Mouse (Mus musculus) kidney, embryonic 16.5 days (tissue): ENCODE results near the gene Hs3st6. TPM values are rescaled to one million over a fixed set of nuclear protein-coding genes. Genes with fewer than 3 reads are reported as not detected.

Experiments used
- ATAC-seq: fragments of 200-750 bp; cut with Nextera tagmentation; 2 replicates; pipeline ENCODE4 v1.8.0; 2017; ENCODE audit warnings: moderate TSS enrichment; ENCODE audit not compliant: low FRiP score, low TSS enrichment
- H3K27ac ChIP-seq: fragments of 300-500 bp; sonication (generic); 2 replicates; pipeline ENCODE4 v1.5.1; 2014; ENCODE audit warnings: low read length
- H3K27me3 ChIP-seq: fragments of 300-500 bp; sonication (generic); 2 replicates; pipeline ENCODE4 v1.6.1; 2014; ENCODE audit warnings: low read length, control low read depth, mixed read lengths; ENCODE audit not compliant: insufficient read depth
- H3K36me3 ChIP-seq: fragments of 300-500 bp; sonication (generic); 2 replicates; pipeline ENCODE4 v1.6.1; 2014; ENCODE audit warnings: low read length, control low read depth, mixed read lengths; ENCODE audit not compliant: insufficient read depth
- H3K4me1 ChIP-seq: fragments of 300-500 bp; sonication (generic); 2 replicates; pipeline ENCODE4 v1.6.1; 2014; ENCODE audit warnings: low read length, control low read depth, mixed read lengths; ENCODE audit not compliant: insufficient read depth
- H3K4me2 ChIP-seq: fragments of 300-500 bp; sonication (generic); replicated peaks from 2 replicates; pipeline ENCODE4 v1.6.1; 2014; ENCODE audit warnings: low read depth, low read length
- H3K4me3 ChIP-seq: fragments of 300-500 bp; sonication (generic); 2 replicates; pipeline ENCODE4 v1.5.1; 2014; ENCODE audit warnings: mild to moderate bottlenecking, low read length
- H3K9ac ChIP-seq: fragments of 300-500 bp; sonication (generic); replicated peaks from 2 replicates; pipeline ENCODE4 v1.6.1; 2014; ENCODE audit warnings: low read length
- H3K9me3 ChIP-seq: fragments of 300-500 bp; sonication (generic); 2 replicates; pipeline ENCODE4 v1.6.1; 2016; ENCODE audit warnings: low read length, control low read depth
- WGBS: fragments of 180-500 bp; shearing (Covaris S2); extraction: QIAGEN DNeasy Blood & Tissue Kit; methylation state at CpG from one replicate; pipeline ENCODE4 v1.1.7; 2014; 5-methylcytosine and 5-hydroxymethylcytosine counted together
- polyA plus RNA-seq: library from polyadenylated mRNA; unstranded; fragments of >200 nt; fragmentation: Nextera tagmentation; extraction: Ambion mirVana; gene quantifications from 2 replicates; pipeline ENCODE4 v1.2.1, GENCODE M21; 2015

Gene Hs3st6
- polyA plus RNA-seq, 1 experiment from 2014 or later = 23.0 TPM

- Histone ChIP-seq H3K4me2 (no peak overlapping the region), H3K36me3 (no peaks in the 10 kb centered on the region), H3K9ac (no peak overlapping the region), H3K4me3 (no peak overlapping the region), H3K4me1 (peaks cover 3% of the 10 kb centered on the region), H3K9me3 (no peaks in the 10 kb centered on the region), H3K27me3 (no peaks in the 10 kb centered on the region), H3K27ac (no peak overlapping the region)
- 75% methylated on average over 17 of the region's 17 CpGs for WGBS
- ATAC-seq = no peak
Measured at GRCm38 (mm10) chr17:24728184-24728583, 24.6 kb upstream of the Hs3st6 start.

DNA sequence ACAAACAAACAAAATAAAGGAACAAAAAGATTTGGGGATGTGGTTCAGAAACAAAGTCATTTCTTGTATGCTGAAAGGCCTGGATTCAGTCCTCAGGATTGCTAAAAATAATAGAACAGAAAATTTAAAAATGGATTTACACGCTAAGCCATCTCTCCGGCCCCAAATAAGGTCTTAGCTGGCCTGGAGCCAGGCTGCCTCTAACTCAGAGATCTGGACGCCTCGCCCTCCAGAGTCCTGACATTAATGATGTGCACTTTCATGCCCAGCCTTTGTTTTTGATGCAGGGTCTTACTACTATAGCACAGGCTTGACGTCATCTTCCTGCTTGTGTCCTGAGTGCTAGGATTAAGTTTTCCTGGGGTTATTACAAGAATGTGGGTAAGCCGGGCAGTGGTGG is 23.7 kb upstream of the Hs3st6 start:
- Histone ChIP-seq H3K27me3 (no peaks in the 10 kb centered on the region), H3K4me3 (no peak overlapping the region), H3K36me3 (no peaks in the 10 kb centered on the region), H3K9me3 (no peaks in the 10 kb centered on the region), H3K4me2 (no peak overlapping the region), H3K4me1 (no peaks in the 10 kb centered on the region), H3K9ac (no peak overlapping the region), H3K27ac (no peak overlapping the region)
- no peak for ATAC-seq
- 71% methylated on average over 6 of the region's 6 CpGs for WGBS

- no peaks in the 10 kb centered on the region for H3K9me3 ChIP-seq
- H3K27me3 ChIP-seq = no peaks in the 10 kb centered on the region
- ATAC-seq = no peak
- no peak overlapping the region for H3K4me3 ChIP-seq
- H3K36me3 ChIP-seq = no peaks in the 10 kb centered on the region
- H3K9ac ChIP-seq = no peak overlapping the region
- no peak overlapping the region for H3K27ac ChIP-seq
- peaks cover 3% of the 10 kb centered on the region for H3K4me1 ChIP-seq
- H3K4me2 ChIP-seq = no peak overlapping the region
- 82% methylated on average over 14 of the region's 14 CpGs for WGBS
Measured at GRCm38 (mm10) chr17:24730787-24731186, 22.0 kb upstream of the Hs3st6 start.

DNA sequence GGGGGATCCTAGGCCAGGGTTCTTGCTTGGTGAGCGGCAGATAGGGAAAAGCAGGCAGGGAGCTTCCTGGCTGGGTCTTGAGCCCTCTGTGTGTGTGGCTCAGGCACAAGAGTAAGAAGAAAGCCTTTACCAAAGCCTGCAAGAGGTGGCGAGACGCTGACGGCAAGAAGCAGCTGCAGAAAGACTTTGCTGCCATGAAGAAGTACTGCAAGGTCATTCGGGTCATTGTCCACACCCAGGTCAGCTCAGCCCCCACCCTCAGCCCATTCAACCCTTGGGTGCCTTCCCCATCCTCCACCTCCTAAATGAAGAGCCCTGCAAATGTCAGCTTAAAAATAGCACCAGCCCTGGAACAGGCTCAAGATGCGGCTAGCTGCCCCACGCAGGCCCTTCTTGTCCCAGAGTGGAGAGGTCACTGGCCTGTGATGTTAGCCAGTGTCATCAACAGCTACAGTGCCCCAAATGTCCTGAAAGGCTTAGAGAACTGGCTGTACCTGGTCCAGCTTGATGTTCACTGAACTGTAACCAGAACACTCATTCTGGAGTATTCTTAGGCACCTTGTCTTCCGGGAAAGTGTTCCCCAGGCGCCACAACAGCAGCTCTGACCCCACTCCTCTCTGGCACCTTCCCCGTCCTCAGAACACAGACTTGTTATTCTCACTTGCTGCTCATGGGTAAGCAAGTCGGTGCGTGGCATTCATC is 20.4 kb upstream of the Hs3st6 start:
- Histone ChIP-seq H3K27me3 (no peaks in the 10 kb centered on the region), H3K4me1 (peaks cover 12% of the 10 kb centered on the region), H3K4me2 (no peak overlapping the region), H3K27ac (no peak overlapping the region), H3K4me3 (no peak overlapping the region), H3K9me3 (no peaks in the 10 kb centered on the region), H3K36me3 (no peaks in the 10 kb centered on the region), H3K9ac (no peak overlapping the region)
- no peak for ATAC-seq
- WGBS = 76% methylated on average over 12 of the region's 12 CpGs

DNA sequence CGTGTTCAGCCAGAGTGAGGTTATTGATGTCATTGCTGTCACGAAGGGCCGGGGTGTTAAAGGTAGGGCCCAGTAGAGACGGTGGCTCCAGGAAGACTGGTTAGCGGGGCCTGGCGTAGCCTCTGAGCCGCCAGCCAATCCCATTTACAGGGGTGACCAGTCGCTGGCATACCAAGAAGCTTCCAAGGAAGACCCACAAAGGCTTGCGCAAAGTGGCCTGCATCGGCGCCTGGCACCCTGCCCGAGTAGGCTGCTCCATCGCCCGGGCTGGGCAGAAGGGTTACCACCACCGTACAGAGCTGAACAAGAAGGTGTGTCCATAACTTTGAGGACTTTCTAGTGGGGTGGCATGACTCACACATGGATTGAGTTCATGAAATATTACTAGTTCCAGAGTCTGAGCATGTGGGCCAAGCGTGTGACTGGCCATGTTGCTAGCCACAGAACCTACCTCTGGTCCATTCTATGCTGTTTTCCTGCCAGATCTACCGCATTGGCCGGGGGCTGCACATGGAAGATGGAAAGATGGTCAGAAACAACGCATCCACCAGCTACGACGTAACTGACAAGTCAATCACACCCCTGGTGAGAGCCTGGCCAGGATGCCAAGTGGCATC is 19.2 kb upstream of the Hs3st6 start:
- Histone ChIP-seq H3K4me1 (peaks cover 20% of the 10 kb centered on the region), H3K36me3 (no peaks in the 10 kb centered on the region), H3K9me3 (no peaks in the 10 kb centered on the region), H3K9ac (no peak overlapping the region), H3K4me2 (no peak overlapping the region), H3K27me3 (no peaks in the 10 kb centered on the region), H3K27ac (no peak overlapping the region), H3K4me3 (no peak overlapping the region)
- no peak for ATAC-seq
- WGBS = 91% methylated on average over 21 of the region's 21 CpGs

- no peak overlapping the region for H3K4me3 ChIP-seq
- H3K27me3 ChIP-seq = no peaks in the 10 kb centered on the region
- no peaks in the 10 kb centered on the region for H3K9me3 ChIP-seq
- H3K27ac ChIP-seq = no peak overlapping the region
- H3K4me2 ChIP-seq = no peak overlapping the region
- no peaks in the 10 kb centered on the region for H3K36me3 ChIP-seq
- no peak for ATAC-seq
- no peak overlapping the region for H3K9ac ChIP-seq
- H3K4me1 ChIP-seq = peaks cover 20% of the 10 kb centered on the region
- WGBS = 88% methylated on average over 1 of the region's 1 CpGs
Measured at GRCm38 (mm10) chr17:24734513-24734912, 18.3 kb upstream of the Hs3st6 start.

DNA sequence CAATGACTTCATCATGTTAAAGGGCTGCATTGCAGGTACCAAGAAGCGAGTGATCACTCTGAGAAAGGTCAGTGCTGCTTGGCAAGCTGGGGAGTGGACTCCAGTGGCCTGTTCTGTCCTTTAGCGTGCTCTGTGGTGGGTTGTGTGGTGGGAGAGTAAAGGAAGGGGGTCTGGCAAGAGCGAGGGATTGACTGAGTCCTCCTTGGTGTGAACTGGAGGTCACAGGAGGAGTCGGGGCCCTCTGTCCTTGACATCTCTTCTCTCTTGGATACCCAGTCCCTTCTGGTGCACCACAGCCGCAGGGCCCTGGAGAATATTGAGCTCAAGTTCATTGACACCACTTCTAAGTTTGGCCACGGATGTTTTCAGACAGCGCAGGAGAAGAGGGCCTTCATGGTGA is 17.3 kb upstream of the Hs3st6 start:
- H3K36me3 ChIP-seq = 0 out of 2 replicates have a peak, but pooled peaks cover 3% of the 10 kb centered on the region
- no peak overlapping the region for H3K27ac ChIP-seq
- H3K9me3 ChIP-seq = no peaks in the 10 kb centered on the region
- 90% methylated on average over 7 of the region's 7 CpGs for WGBS
- no peak for ATAC-seq
- H3K9ac ChIP-seq = no peak overlapping the region
- peaks cover 20% of the 10 kb centered on the region for H3K4me1 ChIP-seq
- H3K4me3 ChIP-seq = no peak overlapping the region
- H3K27me3 ChIP-seq = no peaks in the 10 kb centered on the region
- H3K4me2 ChIP-seq = peak overlapping the region; percentile 90

- Histone ChIP-seq H3K9ac (peak within 1 kb of the TSS; percentile 89), H3K27ac (peak within 1 kb of the TSS; percentile 87), H3K4me3 (peak within 1 kb of the TSS; percentile 71), H3K9me3 (no peaks in the 10 kb centered on the region), H3K27me3 (no peaks in the 10 kb centered on the region), H3K4me1 (peaks cover 20% of the 10 kb centered on the region), H3K36me3 (0 out of 2 replicates have a peak, but pooled peaks cover 3% of the 10 kb centered on the region), H3K4me2 (peak within 1 kb of the TSS; percentile 90)
- ATAC-seq = peak; percentile 96
- WGBS = under 1% methylated on average over 29 of the region's 29 CpGs
Measured at GRCm38 (mm10) chr17:24736330-24737051, 16.3 kb upstream of the Hs3st6 start, which contains the start of gene Msrb1. Msrb1 (plus strand) TSS chr17:24736642.

- no peak for ATAC-seq
- Histone ChIP-seq H3K4me3 (peak overlapping the region; percentile 71), H3K36me3 (0 out of 2 replicates have a peak, but pooled peaks cover 3% of the 10 kb centered on the region), H3K4me1 (peaks cover 20% of the 10 kb centered on the region), H3K9ac (peak overlapping the region; percentile 89), H3K4me2 (peak overlapping the region; percentile 90), H3K9me3 (no peaks in the 10 kb centered on the region), H3K27ac (no peak overlapping the region; the same call in 1 of the 2 replicates), H3K27me3 (no peaks in the 10 kb centered on the region)
- 23% methylated on average over 8 of the region's 8 CpGs for WGBS
Measured at GRCm38 (mm10) chr17:24737135-24737810, 15.5 kb upstream of the Hs3st6 start.
